Mouse (Mus musculus): ENCODE data around the gene Cradd. TPM values are rescaled to one million over a fixed set of nuclear protein-coding genes. Genes with fewer than 3 reads are reported as not detected.
A peak's percentile ranks its signal among the peaks of the same experiment; 100 is the strongest.

Cradd gene
- polyA plus RNA-seq, 1 experiment from 2014 or later = 9.6 TPM

DNA sequence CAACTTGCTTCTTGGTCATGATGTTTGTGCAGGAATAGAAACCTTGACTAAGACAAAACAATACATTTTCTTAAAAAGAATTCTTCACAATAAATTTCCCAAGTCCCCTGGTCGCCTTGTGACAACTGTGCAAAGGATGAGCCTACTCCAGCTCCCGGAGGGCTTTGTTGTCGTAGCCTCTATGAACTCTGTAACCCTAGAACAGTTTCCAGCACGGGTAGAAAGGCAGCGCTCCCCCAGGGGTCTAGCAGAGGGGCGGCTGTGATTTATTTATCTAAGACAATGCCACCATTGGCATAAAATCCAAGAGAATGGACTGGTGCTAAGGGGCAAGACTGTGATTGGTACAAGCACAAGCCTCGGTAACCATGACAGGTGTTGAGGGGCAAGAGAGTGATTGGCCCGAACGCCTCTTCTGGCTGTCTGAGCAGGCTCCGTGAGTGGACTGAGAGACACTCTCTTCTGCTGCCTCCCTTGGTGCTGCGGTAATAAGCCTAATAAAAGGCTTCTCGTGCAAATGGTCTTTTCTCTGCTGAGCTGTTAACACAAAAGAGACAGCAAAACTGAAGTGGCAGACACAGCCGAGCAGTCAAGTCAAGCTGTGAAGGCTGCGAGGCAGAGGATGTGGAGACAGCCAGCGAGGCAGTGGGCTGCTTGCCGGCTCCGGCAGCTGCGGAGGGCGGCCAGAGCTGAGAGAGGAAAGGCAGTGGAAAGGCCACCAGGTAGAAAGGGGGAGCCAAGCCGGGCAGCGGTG, 13.1 kb downstream of the Cradd start:
- peak; percentile 75 for DNase-seq (ENCODE audit: low spot score)
- H3K36me3 ChIP-seq = no peaks in the 10 kb centered on the region
- WGBS = 25% methylated on average over 21 of the region's 21 CpGs
- peak overlapping the region; percentile 75 for H3K27ac ChIP-seq
- H3K27me3 ChIP-seq (ENCODE audit: insufficient read depth, poor library complexity, severe bottlenecking) = no peaks in the 10 kb centered on the region
- H3K4me3 ChIP-seq = peak overlapping the region; percentile 9
- no peaks in the 10 kb centered on the region for H3K9me3 ChIP-seq
- H3K4me1 ChIP-seq = peaks cover 65% of the 10 kb centered on the region

DNA sequence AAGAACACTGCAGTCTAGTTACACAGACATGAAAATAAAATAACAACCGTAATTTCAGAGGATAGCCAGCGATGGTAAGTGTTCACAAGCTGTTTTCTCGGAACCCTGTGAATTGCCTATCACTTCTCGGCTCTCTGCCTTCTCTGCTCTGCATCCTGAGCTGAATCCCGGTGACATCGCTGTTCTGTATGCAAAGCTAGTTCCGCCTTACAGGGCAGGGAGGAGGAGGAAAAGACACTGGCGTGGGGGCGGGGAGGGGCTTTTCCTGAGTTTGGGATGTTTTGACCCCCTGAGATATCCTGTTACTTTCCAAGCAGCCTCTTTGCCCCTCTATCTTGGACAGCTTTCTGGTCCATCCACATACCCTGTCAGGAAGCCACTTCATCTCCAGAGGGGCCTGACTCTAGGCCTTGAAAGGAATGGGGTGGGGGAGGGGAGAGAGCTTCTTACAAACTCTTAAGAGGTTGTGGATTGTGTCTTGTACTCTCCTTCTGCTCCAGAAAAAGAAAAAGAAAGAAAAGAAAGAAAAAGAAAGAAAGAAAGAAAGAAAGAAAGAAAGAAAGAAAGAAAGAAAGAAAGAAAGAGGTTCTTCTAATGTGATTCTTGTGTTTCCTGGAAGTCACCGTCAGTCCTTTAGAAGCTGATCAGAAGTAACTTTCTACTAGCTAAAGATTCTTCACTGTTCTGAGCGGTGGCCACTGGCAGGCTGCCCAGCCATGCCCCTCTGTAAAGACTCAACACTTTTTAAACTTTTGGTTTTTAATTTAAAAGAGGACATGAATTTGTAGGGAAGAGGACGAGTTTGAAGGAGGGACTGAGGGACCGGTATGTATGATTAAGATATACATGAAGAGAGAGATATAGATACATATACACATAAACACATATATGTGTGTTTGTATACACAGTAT, 14.3 kb downstream of the Cradd start:
- WGBS = 34% methylated on average over 13 of the region's 13 CpGs
- DNase-seq (ENCODE audit: low spot score) = no peak
- Histone ChIP-seq H3K27ac (peak overlapping the region; percentile 59), H3K9me3 (no peaks in the 10 kb centered on the region), H3K36me3 (no peaks in the 10 kb centered on the region), H3K27me3 (ENCODE audit: insufficient read depth, poor library complexity, severe bottlenecking) (no peaks in the 10 kb centered on the region), H3K4me1 (peaks cover 58% of the 10 kb centered on the region), H3K4me3 (no peak overlapping the region)

DNA sequence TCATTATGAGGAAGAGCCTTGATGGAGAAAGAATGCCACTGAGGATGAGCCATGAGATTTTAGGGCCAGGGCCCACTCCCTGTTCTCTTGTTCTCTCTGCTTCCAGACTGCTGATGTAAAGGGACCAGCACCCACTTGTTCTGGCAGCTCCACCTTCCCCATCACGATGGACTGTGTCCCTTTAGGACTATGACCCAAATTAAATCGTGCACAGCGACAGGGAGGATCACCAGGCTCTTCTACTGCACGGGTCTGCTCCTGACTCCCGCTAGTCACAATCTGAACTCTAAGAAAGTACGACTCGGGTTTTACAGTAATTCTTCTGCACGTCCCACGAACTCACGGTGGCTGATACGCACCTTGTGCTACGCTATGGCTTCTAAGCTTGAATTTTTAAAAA, 14.9 kb downstream of the Cradd start:
- Histone ChIP-seq H3K4me3 (no peak overlapping the region), H3K4me1 (peaks cover 56% of the 10 kb centered on the region), H3K36me3 (no peaks in the 10 kb centered on the region), H3K27me3 (ENCODE audit: insufficient read depth, poor library complexity, severe bottlenecking) (0 out of 2 replicates have a peak, but pooled peaks cover 4% of the 10 kb centered on the region), H3K27ac (no peak overlapping the region), H3K9me3 (no peaks in the 10 kb centered on the region)
- WGBS = 66% methylated on average over 12 of the region's 12 CpGs
- DNase-seq (ENCODE audit: low spot score) = no peak

DNA sequence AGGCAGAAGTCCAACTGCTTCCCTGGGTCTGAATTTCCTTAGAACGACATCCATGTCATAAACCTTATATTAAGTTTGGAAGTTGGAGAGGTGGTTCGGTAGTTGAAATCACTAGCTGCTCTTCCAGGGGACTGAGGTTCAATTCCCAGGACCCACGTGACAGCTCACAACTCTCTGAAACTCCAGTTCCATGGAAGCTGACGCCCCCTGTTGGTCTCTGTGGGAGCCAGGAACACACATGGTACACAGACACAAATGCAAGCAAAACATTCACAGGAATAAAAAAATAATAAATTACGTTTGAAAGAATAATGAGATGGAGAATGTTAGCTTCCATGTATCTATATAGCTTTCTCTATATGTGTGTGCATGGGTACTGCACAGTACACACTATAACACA, 16.0 kb downstream of the Cradd start:
- Histone ChIP-seq H3K4me1 (peaks cover 47% of the 10 kb centered on the region), H3K36me3 (no peaks in the 10 kb centered on the region), H3K27ac (no peak overlapping the region), H3K4me3 (no peak overlapping the region), H3K9me3 (no peaks in the 10 kb centered on the region), H3K27me3 (ENCODE audit: insufficient read depth, poor library complexity, severe bottlenecking) (0 out of 2 replicates have a peak, but pooled peaks cover 4% of the 10 kb centered on the region)
- DNase-seq (ENCODE audit: low spot score) = no peak
- 84% methylated on average over 5 of the region's 5 CpGs for WGBS

DNA sequence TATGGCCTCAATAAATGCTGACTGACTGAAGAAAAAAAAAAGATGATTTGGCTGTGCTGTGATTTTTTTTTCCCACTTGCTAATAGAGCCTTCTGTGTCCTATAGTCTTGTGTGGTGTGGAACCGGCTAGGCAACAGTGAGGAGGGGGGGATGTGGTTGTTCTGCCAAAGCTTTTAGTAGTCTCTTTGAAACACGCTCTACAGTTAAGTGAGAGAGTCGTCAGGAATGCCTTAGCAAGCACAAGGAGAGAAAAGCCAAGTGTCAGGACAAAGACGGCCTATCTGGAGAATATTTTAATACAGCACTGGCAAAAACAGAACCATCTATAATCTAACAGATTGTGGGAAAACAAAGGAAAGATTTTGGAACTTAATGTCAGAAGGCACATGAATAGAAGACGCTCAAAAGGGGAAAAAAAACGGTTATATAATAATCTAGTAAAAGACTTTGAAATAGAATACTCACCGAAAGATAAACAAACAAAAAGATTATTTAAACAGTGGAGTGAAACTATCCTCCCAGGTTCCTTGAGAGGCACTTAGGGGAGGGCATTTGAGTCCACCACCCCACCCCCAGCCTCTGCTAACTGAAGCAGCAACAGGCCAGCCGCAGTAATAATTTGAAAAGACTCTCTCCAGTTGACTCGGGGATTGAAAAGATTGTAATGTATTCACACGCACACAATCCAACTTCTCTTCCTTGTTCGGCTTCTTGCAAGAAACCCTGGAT, 16.9 kb downstream of the Cradd start:
- no peak for DNase-seq (ENCODE audit: low spot score)
- Histone ChIP-seq H3K36me3 (no peaks in the 10 kb centered on the region), H3K9me3 (no peaks in the 10 kb centered on the region), H3K4me1 (peaks cover 49% of the 10 kb centered on the region), H3K27me3 (ENCODE audit: insufficient read depth, poor library complexity, severe bottlenecking) (0 out of 2 replicates have a peak, but pooled peaks cover 4% of the 10 kb centered on the region), H3K4me3 (no peak overlapping the region), H3K27ac (no peak overlapping the region)
- WGBS = 50% methylated on average over 11 of the region's 11 CpGs

DNA sequence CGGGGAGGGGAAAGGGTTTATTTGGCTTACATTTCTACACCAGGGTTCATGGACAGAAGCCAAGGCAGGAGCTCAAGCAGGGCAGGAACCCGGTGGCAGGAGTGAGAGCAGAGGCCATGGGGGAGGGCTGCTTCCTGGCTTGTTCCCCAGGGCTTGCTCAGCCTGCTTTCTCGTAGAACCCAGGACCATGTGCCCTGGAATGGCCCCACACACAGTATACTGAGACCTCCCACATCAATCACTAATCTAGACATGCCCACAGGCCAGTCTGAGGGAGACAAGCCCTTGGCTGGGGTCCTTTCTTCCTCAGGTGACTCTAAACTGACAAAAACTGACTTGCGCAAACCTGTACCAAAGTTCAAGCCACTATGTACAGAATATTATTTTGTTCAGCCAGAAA, 19.7 kb downstream of the Cradd start:
- DNase-seq (ENCODE audit: low spot score) = no peak
- WGBS = 42% methylated on average over 4 of the region's 4 CpGs
- H3K27ac ChIP-seq = peak overlapping the region; percentile 22; the same call in 1 of the 2 replicates

DNA sequence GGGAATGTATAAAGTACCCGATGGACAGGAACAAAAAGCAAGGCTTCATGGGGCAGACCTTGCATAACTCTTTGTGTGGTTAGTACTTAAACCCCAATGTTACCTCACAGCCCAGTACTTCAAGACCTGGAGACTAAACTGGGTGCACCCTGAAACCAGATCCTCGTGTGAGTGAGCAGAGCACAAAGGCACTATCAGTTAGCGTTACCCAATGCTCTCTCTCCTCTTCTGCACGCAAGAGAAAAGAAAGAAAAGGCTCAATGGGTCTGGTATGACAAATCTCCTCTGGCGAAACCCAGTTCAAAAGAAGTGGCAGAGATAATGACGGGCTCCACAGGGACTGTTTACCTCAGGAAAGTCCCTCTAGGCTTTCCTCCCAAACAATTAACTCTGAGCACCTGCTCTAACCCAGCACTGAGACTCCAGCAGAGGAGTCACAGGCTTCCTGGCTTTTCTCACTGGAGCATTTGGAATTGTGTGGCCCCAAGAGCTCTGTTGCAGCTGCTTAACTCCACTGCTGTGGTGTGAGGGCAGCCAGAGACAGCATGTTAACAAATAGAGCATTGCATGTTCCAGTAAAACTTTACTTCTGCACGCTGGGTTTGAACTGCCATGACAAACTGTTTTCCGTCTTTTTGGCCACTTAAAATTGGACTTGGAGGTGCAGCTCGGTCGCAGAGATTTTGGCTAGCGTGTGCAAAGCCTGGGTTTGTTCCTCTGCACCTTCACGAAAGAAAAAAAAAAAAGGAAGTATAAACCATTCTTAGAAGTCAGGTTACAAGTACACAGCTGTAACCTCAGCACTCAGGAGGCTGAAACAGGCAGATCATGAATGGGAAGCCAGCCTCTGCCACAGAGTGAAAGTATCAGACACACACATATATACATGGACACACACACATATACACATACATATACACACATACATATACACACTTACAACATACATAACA, 21.4 kb downstream of the Cradd start:
- H3K27me3 ChIP-seq (ENCODE audit: insufficient read depth, poor library complexity, severe bottlenecking) = 0 out of 2 replicates have a peak, but pooled peaks cover 4% of the 10 kb centered on the region
- WGBS = 59% methylated on average over 12 of the region's 12 CpGs
- peaks cover 40% of the 10 kb centered on the region for H3K4me1 ChIP-seq
- H3K9me3 ChIP-seq = no peaks in the 10 kb centered on the region
- no peak for DNase-seq (ENCODE audit: low spot score)
- no peak overlapping the region for H3K27ac ChIP-seq
- 0 out of 2 replicates have a peak, but pooled peaks cover 3% of the 10 kb centered on the region for H3K36me3 ChIP-seq
- no peak overlapping the region for H3K4me3 ChIP-seq

More for the DNA sequence above, 19.7 kb downstream of the Cradd start:
- H3K4me1 ChIP-seq = peaks cover 36% of the 10 kb centered on the region
- H3K4me3 ChIP-seq = no peak overlapping the region
- 0 out of 2 replicates have a peak, but pooled peaks cover 4% of the 10 kb centered on the region for H3K27me3 ChIP-seq (ENCODE audit: insufficient read depth, poor library complexity, severe bottlenecking)
- no peaks in the 10 kb centered on the region for H3K9me3 ChIP-seq
- H3K36me3 ChIP-seq = no peaks in the 10 kb centered on the region

DNA sequence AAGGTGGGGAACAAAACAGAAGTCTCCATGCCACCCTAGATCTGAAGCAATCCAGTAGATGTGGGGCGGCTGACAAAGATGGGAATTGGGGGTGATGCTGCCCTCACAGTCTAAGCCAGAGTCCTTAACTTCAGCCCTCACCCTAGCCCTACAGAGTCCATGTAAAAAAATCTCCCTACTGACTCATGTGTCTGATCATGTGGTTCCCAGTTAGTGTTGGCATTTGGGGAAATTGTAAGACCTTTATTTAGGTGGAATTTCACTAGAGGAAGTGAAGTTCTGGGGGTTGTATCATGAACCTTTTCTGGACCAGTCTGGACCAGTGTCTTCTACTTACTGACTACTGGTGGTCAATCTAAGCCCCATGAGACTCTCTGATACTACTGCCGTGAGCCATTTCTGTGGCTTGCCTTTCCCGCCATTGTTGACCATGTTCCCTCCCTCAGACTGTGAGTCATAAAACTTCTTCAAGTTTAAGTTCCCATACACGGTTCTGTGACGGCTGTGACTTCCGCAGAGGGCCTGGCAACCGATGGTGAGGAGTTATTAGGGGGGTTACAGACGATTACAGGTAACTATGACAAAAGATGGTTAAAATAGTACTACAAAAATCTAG, 23.6 kb downstream of the Cradd start:
- H3K9me3 ChIP-seq = no peaks in the 10 kb centered on the region
- WGBS = 82% methylated on average over 8 of the region's 8 CpGs
- no peak for DNase-seq (ENCODE audit: low spot score)

DNA sequence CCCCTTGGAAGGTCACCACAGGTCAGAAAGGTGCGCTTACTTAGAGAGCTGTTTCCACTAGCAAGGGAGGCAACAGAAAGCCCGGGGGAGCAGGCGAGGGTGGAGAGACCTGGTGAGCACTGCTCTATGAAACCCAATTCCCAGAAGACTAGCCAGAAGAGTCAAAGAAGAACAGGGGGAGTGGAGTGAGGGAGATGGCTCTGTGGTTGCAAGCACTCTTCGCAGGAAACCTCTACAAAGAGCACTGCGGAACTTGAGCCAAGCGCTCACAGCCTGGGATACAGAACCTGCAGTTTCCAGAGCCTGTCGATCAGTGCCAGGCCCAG, 24.2 kb downstream of the Cradd start:
- Histone ChIP-seq H3K4me1 (peaks cover 38% of the 10 kb centered on the region), H3K27ac (no peak overlapping the region), H3K4me3 (no peak overlapping the region), H3K36me3 (0 out of 2 replicates have a peak, but pooled peaks cover 3% of the 10 kb centered on the region), H3K27me3 (ENCODE audit: insufficient read depth, poor library complexity, severe bottlenecking) (0 out of 2 replicates have a peak, but pooled peaks cover 4% of the 10 kb centered on the region), H3K9me3 (no peaks in the 10 kb centered on the region)
- WGBS = 62% methylated on average over 7 of the region's 7 CpGs
- DNase-seq (ENCODE audit: low spot score) = no peak

More for the DNA sequence above, 23.6 kb downstream of the Cradd start:
- Histone ChIP-seq H3K27me3 (ENCODE audit: insufficient read depth, poor library complexity, severe bottlenecking) (0 out of 2 replicates have a peak, but pooled peaks cover 4% of the 10 kb centered on the region), H3K4me1 (peaks cover 38% of the 10 kb centered on the region), H3K27ac (no peak overlapping the region), H3K4me3 (no peak overlapping the region), H3K36me3 (0 out of 2 replicates have a peak, but pooled peaks cover 3% of the 10 kb centered on the region)

DNA sequence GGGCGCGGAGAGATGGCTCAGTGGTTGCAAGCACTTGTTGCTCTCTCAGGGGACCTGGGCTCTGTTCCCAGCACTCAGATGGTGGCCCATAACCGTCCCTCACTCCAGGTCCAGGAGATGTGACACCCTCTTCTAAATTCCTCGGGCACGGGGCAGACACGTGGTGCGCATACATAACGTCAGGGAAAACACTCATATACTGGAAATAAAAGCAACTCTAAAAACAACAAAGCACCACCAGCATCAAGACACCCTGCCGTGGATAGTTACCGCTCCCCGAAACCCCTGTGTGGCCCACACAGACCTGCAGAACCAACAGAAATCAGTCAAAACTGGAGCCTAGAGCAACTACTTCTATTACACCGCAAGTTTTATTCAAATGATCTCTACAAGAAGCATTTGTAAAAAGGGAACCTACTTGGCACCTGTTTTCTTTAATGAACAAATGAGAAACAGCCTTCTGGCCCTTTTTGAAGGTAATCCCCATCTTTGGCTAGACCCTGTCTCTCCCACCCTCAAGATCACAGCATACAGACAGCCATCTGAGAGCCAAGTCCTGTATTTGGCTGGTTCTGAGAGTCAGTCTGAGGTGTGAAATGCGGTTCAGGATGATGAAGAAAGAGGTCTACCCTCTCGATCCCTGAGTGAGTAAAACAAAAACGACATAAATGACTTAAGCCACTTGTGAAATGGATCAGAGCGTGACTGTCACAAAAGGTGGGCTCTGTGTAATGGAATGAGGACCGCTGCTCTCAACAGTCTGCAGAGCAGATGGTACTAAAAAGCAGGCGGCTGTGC, 24.7 kb downstream of the Cradd start:
- DNase-seq (ENCODE audit: low spot score) = no peak
- H3K36me3 ChIP-seq = 0 out of 2 replicates have a peak, but pooled peaks cover 3% of the 10 kb centered on the region
- H3K27ac ChIP-seq = no peak overlapping the region
- H3K9me3 ChIP-seq = no peaks in the 10 kb centered on the region
- peaks cover 36% of the 10 kb centered on the region for H3K4me1 ChIP-seq
- WGBS = 73% methylated on average over 18 of the region's 18 CpGs
- H3K27me3 ChIP-seq (ENCODE audit: insufficient read depth, poor library complexity, severe bottlenecking) = 0 out of 2 replicates have a peak, but pooled peaks cover 3% of the 10 kb centered on the region
- no peak overlapping the region for H3K4me3 ChIP-seq

DNA sequence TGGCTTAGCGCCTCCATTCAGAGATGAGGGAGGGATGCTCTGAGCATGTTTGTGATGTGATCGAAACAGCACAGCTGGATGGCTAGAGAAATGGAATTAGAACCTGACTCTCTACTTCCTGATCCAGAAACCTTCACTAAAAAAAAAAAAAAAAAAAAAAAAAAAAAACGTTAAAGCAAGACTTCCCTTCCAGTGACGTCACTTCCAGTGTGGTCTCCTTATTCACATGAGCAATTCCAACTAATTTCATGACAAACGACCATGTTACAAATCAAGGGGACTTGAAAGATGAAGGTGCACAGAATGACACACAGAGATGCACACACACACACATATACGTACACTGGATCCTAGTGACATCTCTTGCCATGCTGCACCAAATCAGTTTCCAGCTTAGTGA, 25.4 kb downstream of the Cradd start:
- WGBS = 77% methylated on average over 6 of the region's 6 CpGs
- H3K36me3 ChIP-seq = 0 out of 2 replicates have a peak, but pooled peaks cover 3% of the 10 kb centered on the region
- no peaks in the 10 kb centered on the region for H3K27me3 ChIP-seq (ENCODE audit: insufficient read depth, poor library complexity, severe bottlenecking)
- no peak overlapping the region for H3K27ac ChIP-seq
- DNase-seq (ENCODE audit: low spot score) = no peak
- H3K4me1 ChIP-seq = peaks cover 32% of the 10 kb centered on the region
- no peak overlapping the region for H3K4me3 ChIP-seq
- no peaks in the 10 kb centered on the region for H3K9me3 ChIP-seq

Measured in heart, embryonic 10.5 days (tissue).